Mouse (Mus musculus): ENCODE measurements at regions not wholly inside any gene's neighbourhood (a gene's known extent, or its start where the extent isn't known, plus 50 kb on each side); places are given as distances from the start of the nearest gene placed in this dataset.

- TF ChIP-seq CTCF (IDR thresholded peaks at IDR 0.05; ENCODE audit: low read depth) (no peak), EP300 (IDR thresholded peaks at IDR 0.05; ENCODE audit: low read depth) (no peak)
Observed at GRCm38 (mm10) chr15:59804821-59805220, 211.6 kb downstream of the 4933412E24Rik start.

Data from liver, postnatal 0 days (tissue).